Mouse (Mus musculus) ES-Bruce4 (cell line): ENCODE measurements around the gene Tbc1d10c. TPM values are rescaled to one million over a fixed set of nuclear protein-coding genes. Genes with fewer than 3 reads are reported as not detected.

Experiments used
- H3K27ac ChIP-seq: 2 replicates; pipeline ENCODE4 v1.5.1; 2012; ENCODE audit warnings: low read length, inconsistent platforms; ENCODE audit not compliant: insufficient read depth
- H3K27me3 ChIP-seq: 2 replicates; pipeline ENCODE4 v1.6.1; 2012; ENCODE audit warnings: mild to moderate bottlenecking, low read length, inconsistent platforms; ENCODE audit not compliant: control insufficient read depth, poor library complexity, insufficient read depth, severe bottlenecking
- H3K36me3 ChIP-seq: 2 replicates; pipeline ENCODE4 v1.6.1; 2012; ENCODE audit warnings: inconsistent platforms, mild to moderate bottlenecking, low read length, moderate library complexity; ENCODE audit not compliant: control insufficient read depth, poor library complexity, insufficient read depth, severe bottlenecking
- H3K4me1 ChIP-seq: one replicate; pipeline ENCODE4 v1.8.1; 2011; ENCODE audit warnings: low read length; ENCODE audit not compliant: control insufficient read depth, insufficient read depth
- H3K4me3 ChIP-seq: 2 replicates; pipeline ENCODE4 v1.5.1; 2011; ENCODE audit warnings: low read depth, mild to moderate bottlenecking, low read length
- H3K9ac ChIP-seq: 2 replicates; pipeline ENCODE4 v1.6.1; 2012; ENCODE audit warnings: low read depth, mild to moderate bottlenecking, inconsistent platforms; ENCODE audit not compliant: poor library complexity, severe bottlenecking
- H3K9me3 ChIP-seq: replicated peaks from 2 replicates; pipeline ENCODE4 v1.6.1; 2012; ENCODE audit warnings: mild to moderate bottlenecking, low read length, inconsistent platforms; ENCODE audit not compliant: control insufficient read depth, poor library complexity, insufficient read depth, severe bottlenecking
- CTCF ChIP-seq: IDR thresholded peaks from one replicate; pipeline ENCODE4 v1.8.1; 2011; ENCODE audit warnings: low read depth, low read length
- EP300 ChIP-seq: IDR thresholded peaks from 2 replicates; pipeline ENCODE4 v1.6.1; 2011; ENCODE audit warnings: low read depth, low read length; ENCODE audit not compliant: insufficient read depth
- POLR2A ChIP-seq: IDR thresholded peaks from one replicate; pipeline ENCODE4 v1.8.1; 2011; ENCODE audit warnings: low read length; ENCODE audit not compliant: insufficient read depth
- polyA plus RNA-seq: library from polyadenylated mRNA; stranded (reverse); fragments of >200 nt; gene quantifications from 2 replicates; pipeline ENCODE4 v1.2.4, GENCODE M21; 2011; ENCODE audit warnings: low read depth; ENCODE audit not compliant: missing spikeins, insufficient read depth, insufficient read length

The Tbc1d10c gene
- polyA plus RNA-seq, 1 experiment = 1.2 TPM

DNA sequence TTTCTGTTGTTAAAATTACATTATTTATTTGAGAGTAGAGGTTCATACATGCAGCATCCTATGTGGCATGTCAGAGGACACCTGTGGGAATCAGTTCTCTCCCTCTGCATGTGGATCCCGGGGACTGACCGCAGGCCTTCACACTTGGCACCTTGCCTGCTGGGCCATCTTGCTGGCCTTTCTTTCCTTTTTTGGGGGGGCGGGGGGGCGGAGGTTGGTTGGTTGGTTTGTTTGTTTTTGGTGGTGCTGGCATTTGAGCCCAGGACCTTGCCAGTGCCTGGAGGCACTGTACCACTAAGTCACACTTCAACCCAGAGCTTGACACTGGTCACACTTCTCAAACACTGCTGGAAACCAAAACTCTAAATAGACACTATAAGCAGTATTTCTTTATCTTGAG, 56.7 kb downstream of the Tbc1d10c start:
- Histone ChIP-seq H3K4me1 (peaks cover 4% of the 10 kb centered on the region), H3K4me3 (no peak overlapping the region), H3K27ac (no peak overlapping the region), H3K36me3 (0 out of 2 replicates have a peak, but pooled peaks cover 6% of the 10 kb centered on the region), H3K9me3 (no peaks in the 10 kb centered on the region), H3K27me3 (no peaks in the 10 kb centered on the region), H3K9ac (no peak overlapping the region)
- TF ChIP-seq CTCF (no peak), POLR2A (no peak), EP300 (no peak)

Other genes starting within 250 kb of the Tbc1d10c start
- not detected in 2 replicates for gene Aldh3b3, start 232.6 kb downstream of the Tbc1d10c start, polyA plus RNA-seq
- gene Aldh3b2, start 219.0 kb downstream of the Tbc1d10c start, polyA plus RNA-seq = 1.3 and 1.4 TPM in 2 replicates
- 4.8 and 7.8 TPM in 2 replicates for gene Acy3, start 204.7 kb downstream of the Tbc1d10c start, polyA plus RNA-seq
- not detected in 2 replicates for gene Tbx10, start 198.5 kb downstream of the Tbc1d10c start, polyA plus RNA-seq
- gene Nudt8, start 190.7 kb downstream of the Tbc1d10c start, polyA plus RNA-seq = 17.3 and 20.8 TPM in 2 replicates
- 2.4 and 3.0 TPM in 2 replicates for gene Gm49405, start 190.7 kb downstream of the Tbc1d10c start, polyA plus RNA-seq
- gene Doc2g, start 188.0 kb downstream of the Tbc1d10c start, polyA plus RNA-seq = 2.9 and 3.6 TPM in 2 replicates
- gene Ndufv1, start 178.5 kb downstream of the Tbc1d10c start, polyA plus RNA-seq = 77.9 and 89.6 TPM in 2 replicates
- gene Gstp1, start 153.3 kb downstream of the Tbc1d10c start, polyA plus RNA-seq = 119 and 155 TPM in 2 replicates
- 29.3 and 32.1 TPM in 2 replicates for gene Gstp2, start 145.3 kb downstream of the Tbc1d10c start, polyA plus RNA-seq
- gene Gstp3, start 131.7 kb downstream of the Tbc1d10c start, polyA plus RNA-seq = 0.91 and 2.3 TPM in 2 replicates
- not detected in 2 replicates for gene Cabp2, start 109.7 kb downstream of the Tbc1d10c start, polyA plus RNA-seq
- gene Cdk2ap2, start 94.1 kb downstream of the Tbc1d10c start, polyA plus RNA-seq = 26.9 and 32.5 TPM in 2 replicates
- gene Pitpnm1, start 91.3 kb downstream of the Tbc1d10c start, polyA plus RNA-seq = 9.8 and 11.2 TPM in 2 replicates
- 43.8 and 51.3 TPM in 2 replicates for gene Aip, start 65.4 kb downstream of the Tbc1d10c start, polyA plus RNA-seq
- not detected in 2 replicates for gene Gpr152, start 51.5 kb downstream of the Tbc1d10c start, polyA plus RNA-seq
- gene Cabp4, start 47.3 kb downstream of the Tbc1d10c start, polyA plus RNA-seq = not detected in 2 replicates
- 82.4 and 88.1 TPM in 2 replicates for gene Coro1b, start 42.7 kb downstream of the Tbc1d10c start, polyA plus RNA-seq
- gene Ptprcap, start 37.7 kb downstream of the Tbc1d10c start, polyA plus RNA-seq = not detected in 2 replicates
- 17.1 and 27.3 TPM in 2 replicates for gene Rps6kb2, start 27.9 kb downstream of the Tbc1d10c start, polyA plus RNA-seq
- 1.7 and 2.1 TPM in 2 replicates for gene Carns1, start 15.8 kb downstream of the Tbc1d10c start, polyA plus RNA-seq
- 295 and 298 TPM in 2 replicates for gene Ppp1ca, start 781 bp upstream of the Tbc1d10c start, polyA plus RNA-seq
- 42.3 and 48.2 TPM in 2 replicates for gene Rad9a, start 10.4 kb upstream of the Tbc1d10c start, polyA plus RNA-seq
- 1.5 and 1.8 TPM in 2 replicates for gene Clcf1, start 23.0 kb upstream of the Tbc1d10c start, polyA plus RNA-seq
- not detected in 2 replicates for gene AC109138.7, start 23.1 kb upstream of the Tbc1d10c start, polyA plus RNA-seq
- gene Pold4, start 40.6 kb upstream of the Tbc1d10c start, polyA plus RNA-seq = 21.9 and 26.7 TPM in 2 replicates
- gene Ssh3, start 77.9 kb upstream of the Tbc1d10c start, polyA plus RNA-seq = 8.5 and 9.2 TPM in 2 replicates
- 4.9 and 6.5 TPM in 2 replicates for gene Ankrd13d, start 91.9 kb upstream of the Tbc1d10c start, polyA plus RNA-seq
- gene Grk2, start 114.9 kb upstream of the Tbc1d10c start, polyA plus RNA-seq = 40.2 and 46.4 TPM in 2 replicates
- gene Kdm2a, start 207.0 kb upstream of the Tbc1d10c start, polyA plus RNA-seq = 68.0 and 78.4 TPM in 2 replicates
- gene Rhod, start 248.1 kb upstream of the Tbc1d10c start, polyA plus RNA-seq = 12.4 and 16.9 TPM in 2 replicates